Mouse (Mus musculus) cerebellum, adult 2 months (tissue): ENCODE data around the gene Trim16.

Experiments
- CTCF ChIP-seq: fragments of 200-500 bp; IDR thresholded peaks from 2 replicates; pipeline ENCODE4 v1.5.1; 2011; ENCODE audit warnings: low read depth, mild to moderate bottlenecking, control low read depth, low read length, moderate library complexity, borderline replicate concordance; ENCODE audit not compliant: insufficient read depth
- POLR2A ChIP-seq: fragments of 200-500 bp; IDR thresholded peaks from 2 replicates; pipeline ENCODE4 v1.6.1; 2011; ENCODE audit warnings: low read length, control low read depth, borderline replicate concordance; ENCODE audit not compliant: insufficient read depth

GRCm38 (mm10) chr11:62869715-62870371 is 49.8 kb downstream of the Trim16 start:
- no peak for TF ChIP-seq POLR2A
- TF ChIP-seq CTCF: no peak
